8 mouse cellular contexts compared by ENCODE assay signal in genomic region chr5:72172675-72173074, GRCm38 (mm10). TPM values are rescaled to one million over a fixed set of nuclear protein-coding genes. Genes with fewer than 3 reads are reported as not detected.
DNase-seq lines count a peak whose midpoint lies in the region; ATAC-seq and TF ChIP-seq lines count a peak whose summit lies in the region.

No protein-coding gene starts in this region.

- H3K4me3 ChIP-seq in heart, embryonic 11.5 days (ENCODE audit: low read depth, low read length), result no peak overlapping the region
- no peak overlapping the region for H3K4me3 ChIP-seq in kidney, postnatal 0 days (replicated peaks; ENCODE audit: low read depth, low read length)

- no peak for ATAC-seq in heart, embryonic 11.5 days (replicated peaks; ENCODE audit: insufficient number of reproducible peaks, low FRiP score, low TSS enrichment)
- peak; percentile 40 for ATAC-seq in common myeloid progenitor, adult 5-6 weeks (replicated peaks; ENCODE audit: low read depth, poor library complexity, severe bottlenecking)
- ATAC-seq in kidney, postnatal 0 days (replicated peaks; ENCODE audit: low FRiP score, low read depth), result no peak
- peak; percentile 63 for ATAC-seq in neutrophil, adult 5-6 weeks (ENCODE audit: extremely low read depth, insufficient number of reproducible peaks, low FRiP score, poor library complexity, severe bottlenecking)

- H3K9me3 ChIP-seq in heart, embryonic 11.5 days (replicated peaks; ENCODE audit: control insufficient read depth, low read length), result no peaks in the 10 kb centered on the region
- no peaks in the 10 kb centered on the region for H3K9me3 ChIP-seq in kidney, postnatal 0 days (replicated peaks; ENCODE audit: low read length)

- H3K27ac ChIP-seq in heart, embryonic 11.5 days (ENCODE audit: low read depth, low read length), result no peak overlapping the region
- H3K27ac ChIP-seq in kidney, postnatal 0 days, result no peak overlapping the region

- peak; percentile 53 for DNase-seq in heart, adult 8-10 months (ENCODE audit: low spot score)
- DNase-seq in urinary bladder, postnatal 25 days (ENCODE audit: low spot score), result peak; percentile 65
- no peak for DNase-seq in urinary bladder, postnatal 4 days (ENCODE audit: low spot score in 2 of 2)
- peak; percentile 87 for DNase-seq in kidney, postnatal 0 days (ENCODE audit: low spot score)
- DNase-seq in ovary, postnatal 36 days (ENCODE audit: low spot score), result no peak

- H3K9ac ChIP-seq in heart, embryonic 11.5 days (ENCODE audit: low read depth, low read length), result no peak overlapping the region
- H3K9ac ChIP-seq in kidney, postnatal 0 days (ENCODE audit: low read depth, low read length), result no peak overlapping the region

- peak; percentile 84 for TF ChIP-seq CTCF in kidney, postnatal 0 days (IDR thresholded peaks at IDR 0.05; ENCODE audit: low read depth)

- H3K36me3 ChIP-seq in heart, embryonic 11.5 days (ENCODE audit: control insufficient read depth, insufficient read depth, low read length), result no peaks in the 10 kb centered on the region
- no peaks in the 10 kb centered on the region for H3K36me3 ChIP-seq in kidney, postnatal 0 days (ENCODE audit: insufficient read depth, low read length)

- H3K4me2 ChIP-seq in heart, embryonic 11.5 days, result no peak overlapping the region
- no peak overlapping the region for H3K4me2 ChIP-seq in kidney, postnatal 0 days (ENCODE audit: low read length)

- H3K27me3 ChIP-seq in heart, embryonic 11.5 days (ENCODE audit: control insufficient read depth, insufficient read depth, low read length), result no peaks in the 10 kb centered on the region
- H3K27me3 ChIP-seq in kidney, postnatal 0 days (ENCODE audit: insufficient read depth, low read length), result no peaks in the 10 kb centered on the region

- WGBS in heart, embryonic 11.5 days (ENCODE audit: insufficient replicate concordance), result 33% methylated on average over 3 of the region's 3 CpGs
- WGBS in kidney, postnatal 0 days, result 39% methylated on average over 3 of the region's 3 CpGs

- no peaks in the 10 kb centered on the region for H3K4me1 ChIP-seq in heart, embryonic 11.5 days (ENCODE audit: control insufficient read depth, insufficient read depth, low read length)
- 0 out of 2 replicates have a peak, but pooled peaks cover 3% of the 10 kb centered on the region for H3K4me1 ChIP-seq in kidney, postnatal 0 days (replicated peaks; ENCODE audit: insufficient read depth, low read length)

RNA-seq across cellular contexts. Expression of gene Commd8, which starts 4.7 kb away (rescaled TPM):
- total RNA-seq in heart, adult 8-10 months (2022), result 10 to 100 TPM; 40.5 to 44.6 (median 42.2) TPM
- polyA plus RNA-seq in heart, embryonic 11.5 days (2014; fragmentation: Nextera tagmentation; extraction: Ambion mirVana), result 130 and 131 TPM in 2 replicates
- 53.5 and 66.8 TPM in 2 replicates for total RNA-seq in common myeloid progenitor, adult 5-6 weeks (2017)
- 162 and 163 TPM in 2 replicates for polyA plus RNA-seq in kidney, postnatal 0 days (2015; fragmentation: Nextera tagmentation; extraction: Ambion mirVana)
- total RNA-seq in neutrophil, adult 5-6 weeks (2017), result 71.8 and 82.5 TPM in 2 replicates

Comparison
In these comparisons a context has a peak if more than half of its experiments do, and no peak if none do; other contexts are left out.
1. DNase-seq: peak in heart, adult 8-10 months (single experiment), urinary bladder, postnatal 25 days (single experiment) and kidney, postnatal 0 days (single experiment); none in urinary bladder, postnatal 4 days (0 of 2) and ovary, postnatal 36 days (single experiment).
2. ATAC-seq: peak in common myeloid progenitor, adult 5-6 weeks (single experiment) and neutrophil, adult 5-6 weeks (single experiment); none in heart, embryonic 11.5 days (single experiment) and kidney, postnatal 0 days (single experiment).